Mouse (Mus musculus): Measurements from ENCODE around the gene Npc2.

GRCm38 (mm10) chr12:84766113-84766735 is 6.7 kb downstream of the Npc2 start:
- no peak for TF ChIP-seq CTCF (IDR thresholded peaks at IDR 0.05; ENCODE audit: low read depth)
- TF ChIP-seq EP300 (IDR thresholded peaks at IDR 0.05; ENCODE audit: low read depth) = no peak

Data from heart, postnatal 0 days (tissue).